Mouse (Mus musculus) CD4-positive, CD25-positive, alpha-beta regulatory T cell, adult 2 months (primary cell): ENCODE measurements around the gene Olfr1085.
"Not testable (repeated sequence)": the region's sequence is repeated elsewhere in the genome, so short reads cannot be mapped to it uniquely, and the experiment has no call there.

Source experiments
- DNase-seq: peaks from one replicate; pipeline ENCODE4 v3.0.0-alpha.2; 2012; ENCODE audit warnings: low read depth, low spot score

The Olfr1085 gene

GRCm38 (mm10) chr2:86661919-86662318 is at the start of gene Olfr1085:
Olfr1085 (minus strand) TSS chr2:86662019.
- no peak for DNase-seq

- no peak for DNase-seq
Observed at GRCm38 (mm10) chr2:86698295-86698694, 36.5 kb upstream of the Olfr1085 start, which contains the start of gene Olfr1087. Olfr1087 (minus strand) TSS chr2:86698395.

- DNase-seq: no peak
Observed at GRCm38 (mm10) chr2:86679992-86680391, 18.2 kb upstream of the Olfr1085 start, which contains the start of gene Olfr1086. Olfr1086 (minus strand) TSS chr2:86680092.

GRCm38 (mm10) chr2:86639625-86640024 is 22.2 kb downstream of the Olfr1085 start, which contains the start of gene Olfr1084:
Olfr1084 (minus strand) TSS chr2:86639725.
- DNase-seq: not testable (repeated sequence)
